Mouse (Mus musculus) liver, adult 2 months (tissue): ENCODE data around the gene Rab11fip3. TPM values are rescaled to one million over a fixed set of nuclear protein-coding genes. Genes with fewer than 3 reads are reported as not detected.
A peak's percentile ranks its signal among the peaks of the same experiment; 100 is the strongest.

Source experiments
- DNase-seq: peaks from one replicate; pipeline ENCODE4 v3.0.0-alpha.2; 2011; ENCODE audit warnings: low read depth, low spot score; ENCODE audit errors: extremely low read depth
- H3K27ac ChIP-seq: fragments of 200-500 bp; replicated peaks from 2 replicates; pipeline ENCODE4 v1.5.1; 2012; ENCODE audit warnings: low read depth, mild to moderate bottlenecking, control low read depth, inconsistent platforms, low read length; ENCODE audit not compliant: insufficient read depth
- H3K27me3 ChIP-seq: fragments of 200-500 bp; 2 replicates; pipeline ENCODE4 v1.6.1; 2012; ENCODE audit warnings: mild to moderate bottlenecking, moderate library complexity, low read length, inconsistent platforms; ENCODE audit not compliant: control insufficient read depth, insufficient read depth
- H3K36me3 ChIP-seq: fragments of 200-500 bp; 2 replicates; pipeline ENCODE4 v1.6.1; 2012; ENCODE audit warnings: low read length, inconsistent platforms; ENCODE audit not compliant: control insufficient read depth, insufficient read depth
- H3K4me1 ChIP-seq: fragments of 200-500 bp; 2 replicates; pipeline ENCODE4 v1.6.1; 2011; ENCODE audit warnings: low read length; ENCODE audit not compliant: control insufficient read depth, insufficient read depth
- H3K4me3 ChIP-seq: fragments of 200-500 bp; 2 replicates; pipeline ENCODE4 v1.5.1; 2011; ENCODE audit warnings: low read depth, mild to moderate bottlenecking, control low read depth, low read length, moderate library complexity; ENCODE audit not compliant: insufficient read depth
- H3K79me2 ChIP-seq: fragments of 200-500 bp; 2 replicates; pipeline ENCODE4 v1.6.1; 2012; ENCODE audit warnings: inconsistent platforms, mild to moderate bottlenecking, low read length, moderate library complexity; ENCODE audit not compliant: control insufficient read depth, insufficient read depth
- H3K9ac ChIP-seq: fragments of 200-500 bp; 2 replicates; pipeline ENCODE4 v1.6.1; 2012; ENCODE audit warnings: low read depth, mild to moderate bottlenecking, control low read depth, inconsistent platforms, low read length
- CTCF ChIP-seq: fragments of 200-500 bp; IDR thresholded peaks from 2 replicates; pipeline ENCODE4 v1.5.1; 2011; ENCODE audit warnings: low read depth, low read length, control low read depth
- POLR2A ChIP-seq: fragments of 200-500 bp; IDR thresholded peaks from 2 replicates; pipeline ENCODE4 v1.6.1; 2011; ENCODE audit warnings: low read length, control low read depth; ENCODE audit not compliant: insufficient read depth; ENCODE audit errors: extremely low read depth
- WGBS: fragments of 180-500 bp; shearing (Covaris S2); methylation state at CpG from one replicate; pipeline ENCODE4 v1.1.7; 2018; 5-methylcytosine and 5-hydroxymethylcytosine counted together
- polyA plus RNA-seq: library from polyadenylated mRNA; depleted of rRNA; stranded (reverse); fragments of >200 nt; gene quantifications from 2 replicates; pipeline ENCODE4 v1.2.3, GENCODE M21; 2012
- total RNA-seq: library from RNA; depleted of rRNA; stranded (reverse); fragments of >200 nt; gene quantifications from 2 replicates; pipeline ENCODE4 v1.2.3, GENCODE M21; 2014

Rab11fip3 gene
- total and polyA plus RNA-seq, 2 experiments, result 4.6 to 13.2 TPM

GRCm38 (mm10) chr17:25979829-25980738 lies 89.3 kb downstream of the Rab11fip3 start:
- 30% methylated on average over 5 of the region's 5 CpGs for WGBS
- peak; percentile 86 for DNase-seq
- Histone ChIP-seq H3K9ac (no peak overlapping the region), H3K4me3 (no peak overlapping the region), H3K27me3 (no peaks in the 10 kb centered on the region), H3K36me3 (no peaks in the 10 kb centered on the region), H3K79me2 (peaks cover 51% of the 10 kb centered on the region), H3K4me1 (peaks cover 22% of the 10 kb centered on the region), H3K27ac (peak overlapping the region; percentile 37)
- TF ChIP-seq CTCF, result no peak
- TF ChIP-seq POLR2A, result no peak

- no peak overlapping the region for H3K4me3 ChIP-seq
- peaks cover 19% of the 10 kb centered on the region for H3K79me2 ChIP-seq
- TF ChIP-seq CTCF (no peak), POLR2A (no peak)
- WGBS, result 74% methylated on average over 4 of the region's 4 CpGs
- H3K27me3 ChIP-seq, result no peaks in the 10 kb centered on the region
- peaks cover 4% of the 10 kb centered on the region for H3K4me1 ChIP-seq
- no peak overlapping the region for H3K9ac ChIP-seq
- H3K36me3 ChIP-seq, result no peaks in the 10 kb centered on the region
- no peak overlapping the region for H3K27ac ChIP-seq
- no peak for DNase-seq
Measured at GRCm38 (mm10) chr17:25970954-25971707, 98.2 kb downstream of the Rab11fip3 start.

GRCm38 (mm10) chr17:25970448-25970847 lies 98.9 kb downstream of the Rab11fip3 start:
- no peak for DNase-seq
- no peaks in the 10 kb centered on the region for H3K36me3 ChIP-seq
- no peak overlapping the region for H3K27ac ChIP-seq
- H3K4me3 ChIP-seq, result no peak overlapping the region
- no peak overlapping the region for H3K9ac ChIP-seq
- WGBS, result 88% methylated on average over 9 of the region's 9 CpGs
- TF ChIP-seq CTCF (no peak), POLR2A (no peak)
- H3K79me2 ChIP-seq, result peaks cover 19% of the 10 kb centered on the region
- no peaks in the 10 kb centered on the region for H3K27me3 ChIP-seq
- peaks cover 4% of the 10 kb centered on the region for H3K4me1 ChIP-seq

GRCm38 (mm10) chr17:25968176-25968575 lies 101.2 kb downstream of the Rab11fip3 start:
- H3K9ac ChIP-seq, result no peak overlapping the region
- no peaks in the 10 kb centered on the region for H3K36me3 ChIP-seq
- DNase-seq, result peak; percentile 65
- no peaks in the 10 kb centered on the region for H3K27me3 ChIP-seq
- no peak overlapping the region for H3K4me3 ChIP-seq
- H3K79me2 ChIP-seq, result peaks cover 11% of the 10 kb centered on the region
- H3K27ac ChIP-seq, result no peak overlapping the region
- 21% methylated on average over 1 of the region's 1 CpGs for WGBS
- peaks cover 4% of the 10 kb centered on the region for H3K4me1 ChIP-seq
- TF ChIP-seq CTCF, result no peak
- no peak for TF ChIP-seq POLR2A

- Histone ChIP-seq H3K4me3 (no peak overlapping the region), H3K79me2 (peaks cover 6% of the 10 kb centered on the region), H3K4me1 (peaks cover 4% of the 10 kb centered on the region), H3K27me3 (no peaks in the 10 kb centered on the region), H3K27ac (no peak overlapping the region), H3K36me3 (no peaks in the 10 kb centered on the region), H3K9ac (no peak overlapping the region)
- peak; percentile 61 for DNase-seq
- TF ChIP-seq CTCF (no peak), POLR2A (no peak)
- 22% methylated on average over 3 of the region's 3 CpGs for WGBS
Measured at GRCm38 (mm10) chr17:25967652-25968051, 101.7 kb downstream of the Rab11fip3 start.
